Mouse (Mus musculus) olfactory bulb, adult 2 months (tissue): ENCODE results near the gene Pla2g2c.

Source experiments
- CTCF ChIP-seq: fragments of 200-500 bp; IDR thresholded peaks from 2 replicates; pipeline ENCODE4 v1.5.1; 2012; ENCODE audit warnings: low read depth, mild to moderate bottlenecking, low read length, moderate library complexity; ENCODE audit not compliant: insufficient read depth
- POLR2A ChIP-seq: fragments of 200-500 bp; IDR thresholded peaks from 2 replicates; pipeline ENCODE4 v1.6.1; 2012; ENCODE audit warnings: mild to moderate bottlenecking, low read depth, low read length, moderate library complexity; ENCODE audit not compliant: insufficient read depth

GRCm38 (mm10) chr4:138709246-138709645 is 15.3 kb upstream of the Pla2g2c start:
- TF ChIP-seq POLR2A (no peak), CTCF (no peak)
